Mouse (Mus musculus) cerebellum, postnatal 4 days (tissue): ENCODE results near the gene Ccdc146.
A peak's percentile ranks its signal among the peaks of the same experiment; 100 is the strongest.
"Not testable (repeated sequence)": the region's sequence is repeated elsewhere in the genome, so short reads cannot be mapped to it uniquely, and the experiment has no call there.

Experiments
- DNase-seq, 2 experiments: peaks; one replicate each; pipeline ENCODE4 v3.0.0; 2022; ENCODE audit warnings: low spot score in 2 of 2, mixed read lengths in 1 of 2

The Ccdc146 gene

GRCm38 (mm10) chr5:21387340-21387739 is 37.1 kb downstream of the Ccdc146 start:
- no peak for DNase-seq

GRCm38 (mm10) chr5:21386432-21386831 is 38.0 kb downstream of the Ccdc146 start:
- no peak for DNase-seq

- DNase-seq, result no peak
These were observed 39.5 kb downstream of the Ccdc146 start for GRCm38 (mm10) chr5:21384976-21385375.

- DNase-seq, result no peak
These were observed 40.1 kb downstream of the Ccdc146 start for GRCm38 (mm10) chr5:21384252-21384960.

GRCm38 (mm10) chr5:21383392-21384251 is 40.9 kb downstream of the Ccdc146 start:
- no peak for DNase-seq

- no peak for DNase-seq
These were observed 41.8 kb downstream of the Ccdc146 start for GRCm38 (mm10) chr5:21382678-21383077.

GRCm38 (mm10) chr5:21381986-21382385 is 42.5 kb downstream of the Ccdc146 start:
- DNase-seq, result no peak

GRCm38 (mm10) chr5:21378397-21378796 is 46.1 kb downstream of the Ccdc146 start:
- DNase-seq, result no peak

GRCm38 (mm10) chr5:21376935-21377334 is 47.5 kb downstream of the Ccdc146 start:
- no peak for DNase-seq

GRCm38 (mm10) chr5:21373180-21373518 is 51.3 kb downstream of the Ccdc146 start:
- no peak for DNase-seq

- peak; percentile 29 to 53 for DNase-seq
These were observed 51.8 kb downstream of the Ccdc146 start, which contains the start of gene Fgl2 for GRCm38 (mm10) chr5:21372493-21373179. Gene Fgl2, plus strand, starts transcription at chr5:21372642.

- DNase-seq, result no peak
These were observed 52.6 kb downstream of the Ccdc146 start for GRCm38 (mm10) chr5:21371920-21372319.

- no peak for DNase-seq
These were observed 54.1 kb downstream of the Ccdc146 start for GRCm38 (mm10) chr5:21370218-21370947.

GRCm38 (mm10) chr5:21367514-21367913 is 57.0 kb downstream of the Ccdc146 start:
- no peak for DNase-seq

GRCm38 (mm10) chr5:21366338-21367053 is 58.0 kb downstream of the Ccdc146 start:
- no peak for DNase-seq

GRCm38 (mm10) chr5:21363343-21363742 is 61.1 kb downstream of the Ccdc146 start:
- DNase-seq, result no peak

GRCm38 (mm10) chr5:21358648-21359047 is 65.8 kb downstream of the Ccdc146 start:
- DNase-seq, result no peak

- DNase-seq, result no peak
These were observed 72.8 kb downstream of the Ccdc146 start for GRCm38 (mm10) chr5:21351678-21352077.

- no peak for DNase-seq
These were observed 76.1 kb downstream of the Ccdc146 start for GRCm38 (mm10) chr5:21348366-21348765.

- not testable (repeated sequence) for DNase-seq
These were observed 82.2 kb downstream of the Ccdc146 start for GRCm38 (mm10) chr5:21342265-21342664.

GRCm38 (mm10) chr5:21332119-21332518 is 92.4 kb downstream of the Ccdc146 start:
- no peak for DNase-seq
